Mouse (Mus musculus): Measurements from ENCODE around the gene Gm17359.

DNA sequence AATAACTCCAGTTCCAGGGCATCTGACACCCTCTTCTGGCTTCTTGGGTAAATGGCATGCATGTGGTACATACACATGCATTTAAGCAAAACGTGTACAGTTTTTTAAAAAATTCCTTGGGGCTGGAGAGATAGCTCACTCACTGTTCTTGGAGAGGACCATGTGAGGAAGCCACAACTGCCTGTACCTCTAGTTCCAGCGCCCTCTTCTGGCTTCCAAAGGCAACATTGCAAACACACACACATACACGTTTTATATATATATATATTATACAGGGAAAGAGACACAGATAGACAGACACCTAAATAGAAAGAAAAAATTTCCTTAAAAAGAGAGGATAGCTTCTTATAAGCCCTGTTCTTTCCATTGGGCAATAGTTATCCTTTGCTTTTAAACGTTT is 107.4 kb downstream of the Gm17359 start:
- TF ChIP-seq CTCF (IDR thresholded peaks at IDR 0.05; ENCODE audit: low read depth, low read length) (no peak), POLR2AphosphoS5 (IDR thresholded peaks at IDR 0.05; ENCODE audit: insufficient replicate concordance, low read depth, low read length) (no peak)
